Mouse (Mus musculus): ENCODE results near the gene Tagln2. TPM values are rescaled to one million over a fixed set of nuclear protein-coding genes. Genes with fewer than 3 reads are reported as not detected.

Gene Tagln2
- polyA plus RNA-seq, 1 experiment from 2014 or later: 77.7 TPM

GRCm38 (mm10) chr1:172482518-172483360 lies 17.1 kb upstream of the Tagln2 start:
- H3K4me2 ChIP-seq: peak overlapping the region; percentile 86
- peak overlapping the region; percentile 53 for H3K4me3 ChIP-seq
- 2% methylated on average over 12 of the region's 12 CpGs for WGBS
- H3K4me1 ChIP-seq (replicated peaks): peaks cover 62% of the 10 kb centered on the region
- H3K36me3 ChIP-seq: no peaks in the 10 kb centered on the region
- 0 out of 2 replicates have a peak, but pooled peaks cover 4% of the 10 kb centered on the region for H3K27me3 ChIP-seq
- ATAC-seq (ENCODE audit: low FRiP score, low read depth): 0 out of 2 replicates have a peak, but pooled peaks have one; percentile 0
- H3K9me3 ChIP-seq: no peaks in the 10 kb centered on the region
- peak overlapping the region; percentile 57 for H3K9ac ChIP-seq
- peak overlapping the region; percentile 14 for H3K27ac ChIP-seq (replicated peaks)

DNA sequence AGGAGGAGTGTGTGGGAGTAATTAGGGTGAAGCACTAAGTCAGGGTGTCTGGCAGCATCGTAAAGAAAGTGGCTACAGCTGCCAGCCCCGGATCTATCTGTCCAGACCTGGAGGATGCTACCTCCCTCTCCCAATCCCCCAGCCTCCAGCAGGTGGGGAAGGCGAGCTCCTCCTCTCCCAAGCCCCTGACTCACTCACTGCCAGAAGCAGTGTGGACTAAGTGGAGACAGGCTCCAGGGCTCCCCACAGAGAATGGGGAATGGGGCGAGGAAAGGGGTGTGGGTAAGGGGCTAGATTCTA lies 16.5 kb upstream of the Tagln2 start:
- Histone ChIP-seq H3K4me2 (peak overlapping the region; percentile 86), H3K9me3 (no peaks in the 10 kb centered on the region), H3K4me3 (peak overlapping the region; percentile 53), H3K9ac (peak overlapping the region; percentile 57), H3K27me3 (0 out of 2 replicates have a peak, but pooled peaks cover 4% of the 10 kb centered on the region), H3K4me1 (replicated peaks) (peaks cover 62% of the 10 kb centered on the region), H3K36me3 (no peaks in the 10 kb centered on the region), H3K27ac (replicated peaks) (peak overlapping the region; percentile 14; the same call in 1 of the 2 replicates)
- WGBS: 16% methylated on average over 4 of the region's 4 CpGs
- ATAC-seq (ENCODE audit: low FRiP score, low read depth): no peak

- Histone ChIP-seq H3K4me1 (replicated peaks) (peaks cover 62% of the 10 kb centered on the region), H3K4me3 (peak overlapping the region; percentile 53), H3K9ac (peak overlapping the region; percentile 4; the same call in 1 of the 2 replicates)
Observed at GRCm38 (mm10) chr1:172484236-172484635, 15.6 kb upstream of the Tagln2 start.

GRCm38 (mm10) chr1:172484671-172485070 lies 15.2 kb upstream of the Tagln2 start:
- Histone ChIP-seq H3K4me2 (peak overlapping the region; percentile 86), H3K4me3 (peak overlapping the region; percentile 53), H3K9ac (peak overlapping the region; percentile 4; the same call in 1 of the 2 replicates), H3K4me1 (replicated peaks) (peaks cover 63% of the 10 kb centered on the region), H3K27ac (replicated peaks) (no peak overlapping the region), H3K9me3 (no peaks in the 10 kb centered on the region), H3K36me3 (no peaks in the 10 kb centered on the region), H3K27me3 (0 out of 2 replicates have a peak, but pooled peaks cover 4% of the 10 kb centered on the region)
- 53% methylated on average over 13 of the region's 13 CpGs for WGBS
- no peak for ATAC-seq (ENCODE audit: low FRiP score, low read depth)

More at GRCm38 (mm10) chr1:172484236-172484635, 15.6 kb upstream of the Tagln2 start:
- 30% methylated on average over 11 of the region's 11 CpGs for WGBS
- Histone ChIP-seq H3K36me3 (no peaks in the 10 kb centered on the region), H3K4me2 (peak overlapping the region; percentile 86), H3K27ac (replicated peaks) (no peak overlapping the region), H3K9me3 (no peaks in the 10 kb centered on the region), H3K27me3 (0 out of 2 replicates have a peak, but pooled peaks cover 4% of the 10 kb centered on the region)
- no peak for ATAC-seq (ENCODE audit: low FRiP score, low read depth)

GRCm38 (mm10) chr1:172485821-172486220 lies 14.0 kb upstream of the Tagln2 start:
- 11% methylated on average over 6 of the region's 6 CpGs for WGBS
- H3K27ac ChIP-seq (replicated peaks): no peak overlapping the region; the same call in 1 of the 2 replicates
- ATAC-seq (ENCODE audit: low FRiP score, low read depth): no peak

GRCm38 (mm10) chr1:172486236-172486635 lies 13.6 kb upstream of the Tagln2 start:
- no peak for ATAC-seq (ENCODE audit: low FRiP score, low read depth)
- no peak overlapping the region; the same call in 1 of the 2 replicates for H3K27ac ChIP-seq (replicated peaks)
- peak overlapping the region; percentile 86 for H3K4me2 ChIP-seq
- no peaks in the 10 kb centered on the region for H3K36me3 ChIP-seq
- peak overlapping the region; percentile 30 for H3K9ac ChIP-seq
- 12% methylated on average over 4 of the region's 4 CpGs for WGBS
- peaks cover 70% of the 10 kb centered on the region for H3K4me1 ChIP-seq (replicated peaks)
- H3K4me3 ChIP-seq: peak overlapping the region; percentile 14
- H3K27me3 ChIP-seq: no peaks in the 10 kb centered on the region
- H3K9me3 ChIP-seq: no peaks in the 10 kb centered on the region

More at GRCm38 (mm10) chr1:172485821-172486220, 14.0 kb upstream of the Tagln2 start:
- Histone ChIP-seq H3K9me3 (no peaks in the 10 kb centered on the region), H3K36me3 (no peaks in the 10 kb centered on the region), H3K4me2 (peak overlapping the region; percentile 86), H3K9ac (peak overlapping the region; percentile 30), H3K4me3 (peak overlapping the region; percentile 14), H3K27me3 (no peaks in the 10 kb centered on the region), H3K4me1 (replicated peaks) (peaks cover 73% of the 10 kb centered on the region)

DNA sequence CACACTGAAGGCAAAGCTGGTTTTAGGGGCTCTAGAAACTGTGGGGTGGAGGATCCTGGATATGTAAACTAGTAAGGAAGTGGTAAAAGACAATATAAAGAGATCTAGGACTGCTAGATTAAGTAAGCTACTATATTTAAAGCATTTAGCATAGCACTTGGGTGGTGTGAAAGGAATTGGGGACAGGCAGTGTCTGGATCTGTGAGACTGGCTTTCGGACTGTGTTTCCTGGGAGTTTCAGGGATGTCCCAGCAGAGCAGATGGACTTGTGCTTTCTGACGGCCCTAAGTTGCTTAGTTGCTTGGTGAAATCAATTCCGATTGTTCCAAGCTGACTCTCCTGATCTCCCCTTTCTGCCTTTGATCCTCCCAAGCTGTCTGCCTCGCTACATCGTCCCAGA lies 13.2 kb upstream of the Tagln2 start:
- Histone ChIP-seq H3K4me3 (peak overlapping the region; percentile 14; the same call in 1 of the 2 replicates), H3K4me2 (peak overlapping the region; percentile 86), H3K27me3 (no peaks in the 10 kb centered on the region), H3K27ac (replicated peaks) (no peak overlapping the region), H3K36me3 (peaks cover 1% of the 10 kb centered on the region; the same call in 1 of the 2 replicates), H3K9ac (peak overlapping the region; percentile 18; the same call in 1 of the 2 replicates), H3K9me3 (no peaks in the 10 kb centered on the region), H3K4me1 (replicated peaks) (peaks cover 66% of the 10 kb centered on the region)
- WGBS: 39% methylated on average over 5 of the region's 5 CpGs
- ATAC-seq (ENCODE audit: low FRiP score, low read depth): no peak

DNA sequence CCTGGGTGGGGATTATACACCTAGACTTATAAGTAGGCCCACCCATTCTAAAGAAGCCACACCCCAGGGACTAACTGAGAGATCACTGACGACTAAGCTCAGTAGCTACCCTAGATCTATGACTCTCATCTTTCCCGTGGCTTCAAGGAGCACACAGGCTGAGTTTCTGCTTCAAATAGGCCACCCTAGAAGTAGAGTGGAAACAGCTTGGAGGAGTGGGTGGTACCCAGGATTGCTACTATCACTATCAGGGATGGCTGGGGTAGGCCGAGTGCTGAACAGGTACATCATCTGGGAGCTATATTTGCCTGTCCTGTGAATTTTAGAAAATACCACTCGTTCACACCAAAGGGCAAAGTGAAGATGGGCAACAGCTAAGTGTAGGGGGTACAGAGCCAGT lies 12.0 kb upstream of the Tagln2 start:
- WGBS: 92% methylated on average over 4 of the region's 4 CpGs
- Histone ChIP-seq H3K27me3 (no peaks in the 10 kb centered on the region), H3K4me2 (no peak overlapping the region), H3K4me1 (replicated peaks) (peaks cover 60% of the 10 kb centered on the region), H3K9me3 (no peaks in the 10 kb centered on the region), H3K4me3 (no peak overlapping the region), H3K36me3 (peaks cover 6% of the 10 kb centered on the region; the same call in 1 of the 2 replicates), H3K9ac (no peak overlapping the region), H3K27ac (replicated peaks) (no peak overlapping the region)
- ATAC-seq (ENCODE audit: low FRiP score, low read depth): no peak

GRCm38 (mm10) chr1:172488831-172489230 lies 11.0 kb upstream of the Tagln2 start:
- Histone ChIP-seq H3K9ac (no peak overlapping the region), H3K4me2 (no peak overlapping the region), H3K9me3 (no peaks in the 10 kb centered on the region), H3K4me1 (replicated peaks) (peaks cover 50% of the 10 kb centered on the region), H3K4me3 (no peak overlapping the region), H3K36me3 (peaks cover 6% of the 10 kb centered on the region; the same call in 1 of the 2 replicates), H3K27ac (replicated peaks) (no peak overlapping the region), H3K27me3 (no peaks in the 10 kb centered on the region)
- 84% methylated on average over 7 of the region's 7 CpGs for WGBS
- ATAC-seq (ENCODE audit: low FRiP score, low read depth): no peak

DNA sequence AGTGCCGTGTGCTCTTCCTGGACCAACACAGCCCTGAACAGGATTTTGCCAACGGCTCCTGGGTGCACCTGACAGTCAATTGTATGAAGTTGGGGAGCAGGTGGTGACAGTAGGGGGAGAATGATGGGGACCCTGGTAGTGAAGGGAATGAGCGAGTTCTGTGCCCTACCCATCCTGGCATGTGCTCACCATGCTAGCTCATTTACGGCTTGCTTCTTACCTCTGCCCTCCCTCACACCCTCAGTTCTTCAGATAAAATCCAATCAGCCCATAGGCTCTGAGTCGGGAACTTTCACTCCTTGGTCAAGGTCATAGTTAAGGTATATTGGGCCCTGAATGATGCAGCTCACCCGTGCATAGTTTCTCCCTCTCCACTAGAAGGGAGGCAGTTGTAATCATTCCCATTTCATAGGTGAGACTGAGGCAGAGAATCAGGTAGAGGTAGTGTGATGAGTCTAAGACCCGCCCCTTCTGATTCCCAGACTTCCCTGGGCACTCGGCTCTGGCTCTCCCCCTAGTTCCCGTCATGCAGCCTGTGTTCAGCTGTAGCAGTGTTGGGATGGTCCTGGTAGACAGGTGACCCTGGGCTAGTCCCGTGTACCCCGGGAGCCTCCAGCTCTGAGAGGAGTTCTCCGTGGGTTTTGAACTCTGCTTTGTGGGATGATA lies 10.1 kb upstream of the Tagln2 start:
- peaks cover 6% of the 10 kb centered on the region; the same call in 1 of the 2 replicates for H3K36me3 ChIP-seq
- H3K9ac ChIP-seq: peak overlapping the region; percentile 35
- H3K4me2 ChIP-seq: peak overlapping the region; percentile 56
- H3K4me1 ChIP-seq (replicated peaks): peaks cover 41% of the 10 kb centered on the region
- WGBS: 61% methylated on average over 12 of the region's 12 CpGs
- no peak overlapping the region for H3K27ac ChIP-seq (replicated peaks)
- H3K9me3 ChIP-seq: no peaks in the 10 kb centered on the region
- H3K4me3 ChIP-seq: no peak overlapping the region
- peak; percentile 44; the same call in 1 of the 2 replicates for ATAC-seq (ENCODE audit: low FRiP score, low read depth)
- no peaks in the 10 kb centered on the region for H3K27me3 ChIP-seq

DNA sequence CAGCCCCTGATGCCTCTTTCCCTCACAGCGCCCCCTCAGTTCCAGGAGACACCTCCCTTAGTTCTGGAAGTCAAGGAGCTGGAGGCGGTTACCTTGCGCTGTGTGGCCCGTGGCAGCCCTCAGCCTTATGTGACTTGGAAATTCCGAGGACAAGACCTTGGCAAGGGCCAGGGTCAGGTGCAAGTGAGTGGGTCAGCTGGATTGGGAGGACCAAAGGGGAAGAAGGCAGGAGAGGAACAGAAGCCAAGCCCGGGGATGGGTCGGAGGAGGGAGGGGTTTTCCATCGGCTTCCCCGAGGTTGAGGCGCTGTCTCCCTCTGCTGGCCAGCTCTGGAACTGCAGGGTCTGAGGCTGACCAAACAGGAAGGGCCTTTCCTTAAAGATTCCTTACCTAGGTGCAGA lies 9.6 kb upstream of the Tagln2 start:
- Histone ChIP-seq H3K4me3 (peak overlapping the region; percentile 28), H3K36me3 (peaks cover 6% of the 10 kb centered on the region; the same call in 1 of the 2 replicates), H3K9ac (peak overlapping the region; percentile 35), H3K27me3 (no peaks in the 10 kb centered on the region), H3K9me3 (no peaks in the 10 kb centered on the region), H3K4me2 (peak overlapping the region; percentile 56), H3K27ac (replicated peaks) (no peak overlapping the region), H3K4me1 (replicated peaks) (peaks cover 36% of the 10 kb centered on the region)
- WGBS: 7% methylated on average over 10 of the region's 10 CpGs
- peak; percentile 46 for ATAC-seq (ENCODE audit: low FRiP score, low read depth)

- Histone ChIP-seq H3K9ac (no peak overlapping the region), H3K4me3 (no peak overlapping the region), H3K27ac (replicated peaks) (no peak overlapping the region), H3K9me3 (no peaks in the 10 kb centered on the region), H3K27me3 (no peaks in the 10 kb centered on the region), H3K36me3 (peaks cover 10% of the 10 kb centered on the region), H3K4me2 (no peak overlapping the region), H3K4me1 (replicated peaks) (peaks cover 18% of the 10 kb centered on the region)
- WGBS: 87% methylated on average over 8 of the region's 8 CpGs
- no peak for ATAC-seq (ENCODE audit: low FRiP score, low read depth)
Observed at GRCm38 (mm10) chr1:172492047-172492446, 7.8 kb upstream of the Tagln2 start.

All from hindbrain, embryonic 15.5 days (tissue).